ENCODE assay signal across 8 mouse cellular contexts in genomic region chr12:86767868-86768631, GRCm38 (mm10). TPM values are rescaled to one million over a fixed set of nuclear protein-coding genes. Genes with fewer than 3 reads are reported as not detected.
DNase-seq lines count a peak whose midpoint lies in the region; ATAC-seq lines count a peak whose summit lies in the region.

No protein-coding gene starts in this region.

- peak overlapping the region; percentile 29; the same call in 1 of the 2 replicates for H3K9ac ChIP-seq in heart, embryonic 16.5 days (ENCODE audit: low read length)
- no peak overlapping the region for H3K9ac ChIP-seq in midbrain, embryonic 11.5 days (ENCODE audit: low read length)

- WGBS in heart, embryonic 16.5 days: 38% methylated on average over 20 of the region's 20 CpGs
- WGBS in midbrain, embryonic 11.5 days: 37% methylated on average over 20 of the region's 20 CpGs

- no peak overlapping the region for H3K4me2 ChIP-seq in heart, embryonic 16.5 days (ENCODE audit: low read depth, low read length)
- H3K4me2 ChIP-seq in midbrain, embryonic 11.5 days: no peak overlapping the region

- no peaks in the 10 kb centered on the region for H3K9me3 ChIP-seq in heart, embryonic 16.5 days (replicated peaks; ENCODE audit: control insufficient read depth, low read length)
- H3K9me3 ChIP-seq in midbrain, embryonic 11.5 days (ENCODE audit: control insufficient read depth, low read length): no peaks in the 10 kb centered on the region

- H3K27ac ChIP-seq in heart, embryonic 16.5 days (ENCODE audit: low read length): no peak overlapping the region
- no peak overlapping the region for H3K27ac ChIP-seq in midbrain, embryonic 11.5 days (ENCODE audit: low read depth, low read length)

- no peak overlapping the region for H3K4me3 ChIP-seq in heart, embryonic 16.5 days (ENCODE audit: low read length)
- H3K4me3 ChIP-seq in midbrain, embryonic 11.5 days (ENCODE audit: low read depth, low read length): no peak overlapping the region

- no peaks in the 10 kb centered on the region for H3K36me3 ChIP-seq in heart, embryonic 16.5 days (ENCODE audit: control insufficient read depth, insufficient read depth)
- H3K36me3 ChIP-seq in midbrain, embryonic 11.5 days (ENCODE audit: control insufficient read depth, insufficient read depth, low read length): no peaks in the 10 kb centered on the region

- no peaks in the 10 kb centered on the region for H3K27me3 ChIP-seq in heart, embryonic 16.5 days (ENCODE audit: control insufficient read depth, insufficient read depth, low read length)
- H3K27me3 ChIP-seq in midbrain, embryonic 11.5 days (ENCODE audit: control insufficient read depth, insufficient read depth, low read length): no peaks in the 10 kb centered on the region

- DNase-seq in ovary, postnatal 36 days (ENCODE audit: low spot score): peak; percentile 35
- no peak for DNase-seq in ovary, adult 18-20 months (ENCODE audit: low spot score)
- peak; percentile 38 for DNase-seq in adrenal gland, adult 2 months
- DNase-seq in embryo, embryonic 10.5 days (ENCODE audit: low spot score): peak; percentile 88
- peak; percentile 59 to 80 for DNase-seq in left cerebral cortex, postnatal 14 days (ENCODE audit: low spot score in 2 of 2)
- peak; percentile 98 for DNase-seq in midbrain, embryonic 11.5 days (ENCODE audit: low spot score, missing footprints)
- peak; percentile 43 for DNase-seq in thymus, postnatal 14 days

- peaks cover 25% of the 10 kb centered on the region for H3K4me1 ChIP-seq in heart, embryonic 16.5 days (ENCODE audit: control insufficient read depth, insufficient read depth, low read length)
- peaks cover 20% of the 10 kb centered on the region for H3K4me1 ChIP-seq in midbrain, embryonic 11.5 days (ENCODE audit: control insufficient read depth, insufficient read depth, low read length)

- no peak for ATAC-seq in heart, embryonic 16.5 days (replicated peaks; ENCODE audit: extremely low read depth, insufficient read depth, low FRiP score)
- peak; percentile 11; the same call in 1 of the 2 replicates for ATAC-seq in midbrain, embryonic 11.5 days (ENCODE audit: low FRiP score)

- intact Hi-C loops in left cerebral cortex, postnatal 14 days (cut with DNase I): loop anchor here (5.0 kb wide), 1 partner anchor 284 kb away; no protein-coding TSS in a partner anchor

RNA-seq across cellular contexts. Expression of gene Lrrc74a, which starts 33.9 kb away (rescaled TPM):
- not detected for total RNA-seq in adrenal gland, adult 2 months (2021)
- polyA plus RNA-seq in adrenal gland, adult 2 months (2012; rRNA removed): not detected in 2 replicates
- polyA plus RNA-seq in heart, embryonic 16.5 days (2015; fragmentation: Nextera tagmentation; extraction: Ambion mirVana): not detected in 2 replicates
- total RNA-seq in left cerebral cortex, postnatal 14 days (2021): not detected
- not detected in 2 replicates for polyA plus RNA-seq in midbrain, embryonic 11.5 days (2014; fragmentation: Nextera tagmentation; extraction: Ambion mirVana)

RNA-seq across cellular contexts. Expression of gene Angel1, which starts 41.8 kb away (rescaled TPM):
- 1 to 10 TPM; 2.3 to 5.1 TPM for total RNA-seq in adrenal gland, adult 2 months (2021)
- 2.7 and 3.7 TPM in 2 replicates for polyA plus RNA-seq in adrenal gland, adult 2 months (2012; rRNA removed)
- 7.9 and 9.4 TPM in 2 replicates for polyA plus RNA-seq in heart, embryonic 16.5 days (2015; fragmentation: Nextera tagmentation; extraction: Ambion mirVana)
- total RNA-seq in left cerebral cortex, postnatal 14 days (2021): 1 to 10 TPM; 8.3 to 8.8 TPM
- polyA plus RNA-seq in midbrain, embryonic 11.5 days (2014; fragmentation: Nextera tagmentation; extraction: Ambion mirVana): 12.2 and 12.5 TPM in 2 replicates
